Mouse (Mus musculus): ENCODE data around the gene Ccnc. TPM values are rescaled to one million over a fixed set of nuclear protein-coding genes. Genes with fewer than 3 reads are reported as not detected.

Ccnc gene
- total RNA-seq (2021) = 10 to 100 TPM; 38.1 to 40.6 TPM

GRCm38 (mm10) chr4:21727615-21728165 lies at the start of gene Ccnc:
Gene Ccnc (plus strand): TSS chr4:21727701.
- intact Hi-C loops (cut with DNase I) = loop anchor here (2.0 to 5.0 kb wide), 2 partner anchors 39 to 85 kb away; partner anchors contain the start of genes Tstd3 and Usp45
- DNase-seq (ENCODE audit: low spot score in 2 of 2) = peak; percentile 90 to 96

- intact Hi-C loops (cut with DNase I) = no loop called here
- DNase-seq (ENCODE audit: low spot score in 2 of 2) = no peak
Observed at GRCm38 (mm10) chr4:21678101-21678974, 49.2 kb upstream of the Ccnc start.

DNA sequence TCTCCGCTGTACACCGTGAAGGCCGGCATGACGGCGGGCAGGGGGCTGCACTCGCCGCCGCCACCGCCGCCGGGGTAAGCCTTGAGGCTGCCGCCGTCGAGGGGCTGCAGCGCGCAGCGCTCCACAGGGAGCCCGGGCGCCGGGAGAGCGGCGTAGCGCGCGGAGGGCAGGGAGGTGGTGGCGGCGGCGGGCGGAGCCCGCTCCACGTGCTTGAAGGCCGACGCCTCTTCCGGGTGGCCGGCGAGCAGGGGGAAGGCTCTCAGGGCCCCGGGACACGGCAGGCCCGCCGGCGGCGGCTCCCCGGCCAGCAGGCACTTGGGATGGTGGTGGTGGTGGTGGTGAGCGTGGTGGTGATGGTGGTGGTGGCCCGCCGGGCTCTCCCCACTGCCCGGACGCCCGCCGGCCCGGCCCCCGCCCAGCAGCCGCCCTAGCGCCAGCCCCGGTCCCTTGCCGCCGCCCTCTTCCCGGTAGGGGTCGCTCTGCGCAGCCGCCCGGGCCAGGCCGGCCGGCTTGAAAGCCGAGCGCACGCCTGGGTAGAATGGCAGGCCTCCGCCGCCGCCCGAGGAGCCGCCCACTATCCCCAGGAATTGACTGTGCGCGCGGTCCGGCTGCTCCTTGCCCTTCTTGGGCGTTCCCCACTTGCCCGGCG lies 48.4 kb upstream of the Ccnc start:
- no peak for DNase-seq (ENCODE audit: low spot score in 2 of 2)

DNA sequence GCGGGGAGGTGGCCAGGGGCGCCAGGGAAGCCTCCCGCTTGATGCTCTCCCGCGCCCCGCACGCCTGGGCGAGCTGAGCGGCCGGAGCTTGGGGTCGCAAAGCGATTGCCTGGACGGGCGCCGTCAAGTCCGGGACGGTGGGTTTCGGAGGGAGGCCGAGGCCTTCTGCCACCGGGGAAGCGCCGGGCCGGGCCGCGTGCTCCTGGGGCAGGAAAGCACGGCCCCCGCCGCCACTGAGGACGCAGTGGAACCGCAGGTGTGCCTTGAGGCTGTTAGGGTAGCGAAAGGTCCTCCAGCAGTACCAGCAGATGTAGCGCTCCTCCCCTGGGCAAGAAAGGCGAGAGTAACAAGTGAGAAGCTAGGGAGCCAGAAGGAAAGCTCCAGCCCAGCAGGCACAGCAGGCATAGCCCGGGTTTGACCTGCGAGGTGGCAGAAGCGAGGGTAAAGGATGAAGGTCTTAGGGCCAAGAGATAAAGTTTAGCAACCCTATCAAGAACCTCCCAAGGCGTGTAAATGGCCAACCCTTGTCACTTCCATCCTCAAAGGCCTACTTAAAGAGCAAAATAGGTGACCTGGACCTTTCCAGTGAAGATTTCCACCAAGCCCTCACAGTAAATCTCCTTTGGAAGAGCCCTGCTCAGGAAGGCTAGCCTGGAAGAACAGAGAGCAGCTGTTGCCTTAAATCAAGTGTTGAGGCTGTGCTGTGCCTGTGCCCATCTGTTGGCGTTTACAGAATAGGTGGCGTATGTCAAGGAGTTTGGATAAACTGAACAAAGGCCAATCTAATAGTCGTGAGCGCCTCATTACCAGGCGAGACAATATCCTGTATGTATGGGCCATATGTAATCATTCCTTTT lies 47.6 kb upstream of the Ccnc start:
- DNase-seq (ENCODE audit: low spot score in 2 of 2) = no peak
- intact Hi-C loops (cut with DNase I) = loop anchor here (10.0 kb wide), 1 partner anchor 815 kb away; no protein-coding TSS in a partner anchor

More for the DNA sequence above, 48.4 kb upstream of the Ccnc start:
- intact Hi-C loops (cut with DNase I) = no loop called here

DNA sequence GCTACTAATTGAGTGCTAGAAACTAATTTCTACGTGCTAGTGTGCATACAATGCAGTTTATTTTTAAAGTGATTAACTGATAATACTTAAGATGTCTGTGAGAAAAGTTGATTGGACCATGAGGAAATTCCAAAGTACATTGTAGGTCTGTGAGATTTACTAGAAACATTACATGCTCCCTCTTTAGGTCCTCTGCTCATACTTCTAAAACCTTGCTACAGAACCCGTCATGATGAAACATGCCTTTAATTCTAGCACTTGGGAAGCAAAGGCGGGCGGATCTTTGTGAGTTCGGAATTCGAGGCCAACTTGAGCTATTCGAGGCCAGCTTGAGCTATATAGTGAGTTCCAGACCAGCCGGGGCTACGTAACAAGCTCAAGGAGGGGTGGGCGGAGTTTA lies 46.5 kb upstream of the Ccnc start:
- intact Hi-C loops (cut with DNase I) = loop anchor here (10.0 kb wide), 1 partner anchor 814 kb away; no protein-coding TSS in a partner anchor
- no peak for DNase-seq (ENCODE audit: low spot score in 2 of 2)

DNA sequence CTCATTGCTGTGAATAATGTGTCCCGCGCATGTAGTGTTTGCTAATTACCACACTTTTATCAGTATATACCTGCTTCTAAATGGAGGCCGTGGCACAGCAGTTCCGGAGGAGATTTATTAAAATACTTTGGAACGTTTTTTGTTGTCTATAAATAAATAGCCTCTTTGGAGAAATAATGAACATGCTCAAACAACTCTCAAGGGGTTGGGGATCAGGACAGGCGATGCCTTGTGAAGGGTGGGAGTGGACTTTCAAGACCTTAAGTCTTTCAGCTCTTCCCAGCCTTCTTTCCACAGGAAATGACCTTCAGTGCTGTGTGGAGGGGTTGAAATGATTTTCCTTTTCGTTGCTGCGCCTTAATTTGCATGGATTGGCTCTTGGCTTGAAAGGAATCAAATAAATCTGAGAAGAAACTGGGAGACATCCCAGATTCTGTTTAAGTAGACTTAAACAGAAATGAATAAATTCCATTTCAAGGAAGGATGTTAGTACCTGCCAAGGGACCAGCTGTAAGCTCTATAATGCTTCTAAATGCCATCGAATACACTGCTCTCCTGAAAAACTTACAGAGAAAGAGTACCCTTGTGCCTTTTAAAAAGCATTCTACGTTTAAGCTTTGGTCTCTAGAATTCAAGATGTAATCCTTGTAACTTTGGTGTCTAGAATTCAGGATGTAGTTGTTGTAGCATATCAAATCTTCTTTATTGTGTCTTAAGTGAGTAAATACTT lies 44.9 kb upstream of the Ccnc start:
- no peak for DNase-seq (ENCODE audit: low spot score in 2 of 2)
- intact Hi-C loops (cut with DNase I) = loop anchor here (10.0 kb wide), 1 partner anchor 812 kb away; no protein-coding TSS in a partner anchor

- DNase-seq (ENCODE audit: low spot score in 2 of 2) = no peak
- intact Hi-C loops (cut with DNase I) = loop anchor here (10.0 kb wide), 1 partner anchor 810 kb away; no protein-coding TSS in a partner anchor
Observed at GRCm38 (mm10) chr4:21684341-21684970, 43.0 kb upstream of the Ccnc start.

DNA sequence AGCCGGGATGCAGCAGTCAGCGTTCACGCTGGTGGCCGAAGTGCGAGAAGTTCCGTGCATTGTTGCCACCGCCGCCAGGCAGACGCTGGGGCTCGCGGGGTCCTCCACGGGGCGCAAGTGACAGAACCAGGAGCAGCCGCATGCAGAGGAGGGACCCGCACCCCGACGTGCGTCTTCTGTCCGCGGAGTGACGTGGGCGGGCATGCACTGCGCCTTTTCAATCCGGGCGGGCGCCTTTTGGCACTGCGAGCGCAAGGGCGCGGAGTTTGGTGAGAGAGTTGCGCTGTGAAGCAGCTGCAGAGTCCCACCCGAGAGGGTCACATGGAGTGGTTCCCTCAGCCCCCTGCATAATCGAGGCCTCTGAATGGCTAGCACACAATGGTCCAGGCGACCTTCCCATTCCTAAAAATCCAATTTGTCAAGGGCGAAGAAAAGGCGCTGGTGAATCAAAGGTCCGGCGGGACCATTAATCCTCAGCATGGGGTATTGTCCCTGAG lies 41.9 kb upstream of the Ccnc start, which contains the start of gene Prdm13:
Gene Prdm13, minus strand, starts transcription at position 369 of the 497 bp plus-strand sequence.
- no peak for DNase-seq (ENCODE audit: low spot score in 2 of 2)
- intact Hi-C loops (cut with DNase I) = loop anchor here (10.0 kb wide), 1 partner anchor 809 kb away; no protein-coding TSS in a partner anchor

- no peak for DNase-seq (ENCODE audit: low spot score in 2 of 2)
- intact Hi-C loops (cut with DNase I) = loop anchor here (10.0 kb wide), 1 partner anchor 808 kb away; no protein-coding TSS in a partner anchor
Observed at GRCm38 (mm10) chr4:21686416-21686815, 41.1 kb upstream of the Ccnc start.

- DNase-seq (ENCODE audit: low spot score in 2 of 2) = no peak
- intact Hi-C loops (cut with DNase I) = loop anchor here (10.0 kb wide), 1 partner anchor 808 kb away; no protein-coding TSS in a partner anchor
Observed at GRCm38 (mm10) chr4:21686934-21687333, 40.6 kb upstream of the Ccnc start.

- DNase-seq (ENCODE audit: low spot score in 2 of 2) = no peak
- intact Hi-C loops (cut with DNase I) = loop anchor here (10.0 kb wide), 1 partner anchor 807 kb away; no protein-coding TSS in a partner anchor
Observed at GRCm38 (mm10) chr4:21687783-21688702, 39.5 kb upstream of the Ccnc start.

DNA sequence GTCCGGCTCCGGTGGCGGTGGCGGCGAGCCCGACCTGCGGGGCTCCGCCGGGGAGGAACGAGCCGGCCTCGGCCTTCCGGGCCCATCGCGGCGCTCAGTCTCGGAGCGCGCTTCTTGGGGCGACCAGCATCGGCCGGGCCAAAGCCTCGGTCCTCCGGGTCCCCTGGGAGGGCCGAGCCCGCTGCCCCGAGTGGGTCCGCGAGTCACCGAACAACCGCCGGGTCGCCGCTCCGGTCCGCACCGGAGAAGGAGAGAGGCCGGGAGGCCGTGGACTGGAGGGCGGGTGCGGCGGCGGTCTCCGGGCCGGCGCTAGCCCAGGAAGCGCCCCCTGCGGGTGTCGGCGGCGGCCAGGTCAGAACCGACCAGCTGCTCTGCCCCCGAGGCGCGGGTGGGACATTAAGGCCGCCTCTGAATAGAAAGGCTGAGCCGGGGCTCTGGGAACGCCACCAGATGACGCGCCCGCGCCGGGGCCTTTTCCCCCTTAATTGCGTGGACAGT lies 38.7 kb upstream of the Ccnc start:
- intact Hi-C loops (cut with DNase I) = loop anchor here (10.0 kb wide), 1 partner anchor 806 kb away; no protein-coding TSS in a partner anchor
- no peak for DNase-seq (ENCODE audit: low spot score in 2 of 2)

DNA sequence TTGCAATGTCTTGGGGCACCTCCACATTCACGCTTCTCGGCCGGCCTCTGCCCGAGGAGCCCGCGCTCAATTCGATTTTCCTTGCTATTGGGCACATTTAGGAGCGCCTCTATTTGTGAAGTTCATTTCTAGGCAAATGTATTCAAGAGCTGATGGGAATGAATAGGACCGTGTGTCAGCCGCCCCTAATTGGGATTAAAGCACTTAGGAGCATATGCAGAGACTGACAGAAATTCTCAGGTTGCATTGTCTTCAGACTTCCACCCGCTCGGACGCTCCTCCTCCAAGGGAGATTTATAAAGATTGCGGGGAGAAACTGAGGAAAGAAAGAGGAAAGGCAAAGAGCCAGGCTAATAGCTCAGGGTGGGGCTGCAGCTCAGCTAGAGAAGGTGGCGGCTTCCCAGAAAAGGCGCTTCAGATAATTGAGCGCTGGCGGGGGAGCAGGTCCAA lies 38.0 kb upstream of the Ccnc start:
- DNase-seq (ENCODE audit: low spot score in 2 of 2) = no peak
- intact Hi-C loops (cut with DNase I) = loop anchor here (10.0 kb wide), 1 partner anchor 805 kb away; no protein-coding TSS in a partner anchor

- intact Hi-C loops (cut with DNase I) = no loop called here
- no peak for DNase-seq (ENCODE audit: low spot score in 2 of 2)
Observed at GRCm38 (mm10) chr4:21690221-21690620, 37.3 kb upstream of the Ccnc start.

- intact Hi-C loops (cut with DNase I) = loop anchor here (2.0 to 5.0 kb wide), 2 partner anchors 159 to 253 kb away; no protein-coding TSS in a partner anchor
- DNase-seq (ENCODE audit: low spot score in 2 of 2) = no peak
Observed at GRCm38 (mm10) chr4:21695638-21696254, 31.8 kb upstream of the Ccnc start.

GRCm38 (mm10) chr4:21705046-21705445 lies 22.5 kb upstream of the Ccnc start:
- no peak for DNase-seq (ENCODE audit: low spot score in 2 of 2)
- intact Hi-C loops (cut with DNase I) = no loop called here

Measured in left cerebral cortex, postnatal 25 days (tissue).